Mouse (Mus musculus): Measurements from ENCODE around the gene Ttc33.
"Not testable (repeated sequence)": the region's sequence is repeated elsewhere in the genome, so short reads cannot be mapped to it uniquely, and the experiment has no call there.

The Ttc33 gene

DNA sequence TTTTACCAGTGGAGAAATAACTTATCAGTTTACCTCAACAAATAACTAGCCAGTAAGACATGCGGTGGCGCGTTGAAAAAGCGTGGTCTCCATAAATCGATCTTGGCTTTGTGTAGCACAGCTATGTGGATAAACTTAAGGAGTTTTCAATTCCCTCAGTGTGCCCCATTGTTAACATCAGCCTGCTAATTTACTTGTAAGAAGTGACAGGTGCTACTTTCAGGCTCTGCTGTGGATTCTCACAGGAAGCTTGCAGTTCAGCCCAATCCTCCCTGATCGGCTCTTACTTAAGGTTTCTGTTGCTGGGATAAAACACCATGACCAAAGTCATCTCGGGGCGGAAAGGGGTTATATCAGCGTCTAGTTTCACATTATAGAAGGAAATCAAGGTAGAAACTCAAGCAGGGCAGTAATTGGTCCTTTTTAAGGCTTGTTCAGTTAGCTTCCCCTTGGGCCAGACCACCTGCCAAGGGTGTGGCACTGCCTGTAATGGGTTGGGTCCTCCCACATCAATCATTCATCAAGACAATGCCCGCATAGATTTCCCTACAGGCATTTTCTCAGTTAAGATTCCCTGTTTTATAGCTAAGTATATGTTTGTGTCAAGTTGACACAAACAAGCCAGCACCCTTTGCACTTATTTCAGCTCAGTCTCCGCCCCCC, 526 bp upstream of the Ttc33 start:
- peak; percentile 11 for DNase-seq (ENCODE audit: extremely low read depth, insufficient read length, low spot score)

DNA sequence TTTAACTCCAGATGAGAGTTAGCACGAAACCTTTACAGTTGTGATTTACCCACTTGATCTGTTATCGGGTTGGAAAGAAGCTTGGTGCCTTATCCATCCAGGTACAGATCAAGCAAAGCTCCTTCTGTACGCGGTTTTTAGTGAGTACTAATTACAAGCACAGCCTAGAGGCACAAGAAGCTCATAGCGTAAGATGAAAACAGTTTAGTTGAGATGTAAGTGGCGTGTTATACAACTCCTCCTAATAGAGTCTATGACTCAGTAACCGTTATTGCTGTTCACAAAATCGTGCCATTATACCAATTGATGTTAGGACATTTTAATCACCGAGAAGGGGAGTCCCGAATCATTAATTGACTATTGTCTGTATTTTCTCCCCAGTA, 959 bp downstream of the Ttc33 start:
- no peak for DNase-seq (ENCODE audit: extremely low read depth, insufficient read length, low spot score)

DNA sequence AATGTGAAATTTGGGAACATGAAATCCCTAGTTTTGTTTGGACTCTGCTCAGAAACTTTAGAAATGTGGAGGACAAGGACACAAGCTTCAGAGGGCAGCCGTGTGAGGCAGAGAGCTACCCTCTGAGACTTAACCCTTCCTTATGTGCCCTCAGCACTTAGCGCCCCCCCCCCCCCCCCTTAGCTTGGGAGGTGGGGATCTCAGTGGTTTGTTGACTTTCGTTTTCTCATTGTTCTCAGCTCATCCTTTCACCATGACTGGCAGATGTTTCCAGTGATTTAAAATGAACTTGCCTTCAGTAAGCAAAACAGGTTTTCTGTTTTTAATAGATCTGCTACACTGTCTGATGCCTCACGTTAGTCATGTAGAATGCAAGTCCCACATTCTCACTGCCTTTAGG, 1.8 kb downstream of the Ttc33 start:
- DNase-seq (ENCODE audit: extremely low read depth, insufficient read length, low spot score), result no peak

DNA sequence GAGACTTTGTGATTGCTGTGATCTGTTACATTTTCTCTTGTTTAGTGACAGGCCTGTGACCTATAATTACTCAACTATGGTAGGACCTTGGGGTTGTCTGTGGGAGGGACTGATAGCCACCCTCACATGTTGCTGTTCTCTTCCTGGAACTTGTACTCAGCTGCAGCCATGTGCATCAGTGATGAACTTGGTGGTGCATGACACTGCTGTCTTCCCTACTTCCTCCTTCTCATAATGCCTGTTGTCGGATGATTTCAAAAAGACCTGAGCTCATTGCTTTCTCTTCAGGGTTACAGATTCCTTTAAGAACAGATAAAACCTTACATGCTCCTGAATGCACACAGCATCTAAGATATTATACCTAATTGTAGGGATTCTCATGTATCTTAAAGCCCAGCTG, 2.7 kb downstream of the Ttc33 start:
- no peak for DNase-seq (ENCODE audit: extremely low read depth, insufficient read length, low spot score)

DNA sequence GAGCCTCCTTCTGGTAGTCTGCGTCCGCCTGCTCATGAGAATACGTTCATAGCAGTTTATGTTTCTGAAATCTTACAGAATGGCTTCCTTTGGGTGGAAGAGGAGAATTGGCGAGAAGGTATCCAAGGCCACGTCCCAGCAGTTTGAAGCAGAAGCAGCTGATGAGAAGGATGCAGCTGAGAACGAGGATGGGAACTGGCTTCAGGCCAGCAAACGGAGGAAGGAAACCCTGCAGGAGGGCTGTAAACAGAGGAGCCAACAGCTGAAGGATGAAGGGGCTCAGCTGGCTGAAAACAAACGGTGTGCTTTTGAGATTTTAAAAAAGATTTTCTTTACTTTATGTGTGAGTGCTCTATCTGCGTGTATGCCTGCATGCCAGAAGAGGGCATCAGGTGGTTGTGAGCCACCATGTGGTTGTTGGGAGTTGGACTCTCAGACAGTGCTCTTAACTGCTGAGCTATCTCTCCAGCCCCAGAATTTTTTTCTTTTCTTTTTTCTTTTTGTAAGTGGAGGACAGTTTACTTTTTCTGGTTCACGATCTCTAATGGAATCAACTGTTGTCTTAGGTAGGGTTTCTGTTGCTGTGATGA, 4.3 kb downstream of the Ttc33 start:
- DNase-seq (ENCODE audit: extremely low read depth, insufficient read length, low spot score), result no peak

DNA sequence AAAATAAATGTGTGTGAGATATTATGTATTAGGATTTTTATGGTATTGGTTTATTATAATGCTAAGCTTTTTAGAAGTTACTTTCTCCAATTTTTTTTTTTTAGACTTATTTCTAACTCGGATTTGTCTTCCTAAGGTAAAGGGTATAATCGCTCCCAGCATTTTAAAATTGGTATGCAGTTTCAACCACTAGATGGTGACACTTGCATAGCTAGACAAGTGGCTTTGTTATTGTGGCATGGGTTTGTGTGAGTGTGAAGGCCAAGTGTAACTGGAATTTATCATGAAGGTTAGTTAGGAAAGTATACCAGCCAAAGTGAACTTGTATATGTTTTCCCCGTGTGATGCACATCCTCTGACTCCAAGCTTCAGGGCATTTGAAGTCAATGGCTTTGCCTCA, 8.5 kb downstream of the Ttc33 start:
- no peak for DNase-seq (ENCODE audit: extremely low read depth, insufficient read length, low spot score)

DNA sequence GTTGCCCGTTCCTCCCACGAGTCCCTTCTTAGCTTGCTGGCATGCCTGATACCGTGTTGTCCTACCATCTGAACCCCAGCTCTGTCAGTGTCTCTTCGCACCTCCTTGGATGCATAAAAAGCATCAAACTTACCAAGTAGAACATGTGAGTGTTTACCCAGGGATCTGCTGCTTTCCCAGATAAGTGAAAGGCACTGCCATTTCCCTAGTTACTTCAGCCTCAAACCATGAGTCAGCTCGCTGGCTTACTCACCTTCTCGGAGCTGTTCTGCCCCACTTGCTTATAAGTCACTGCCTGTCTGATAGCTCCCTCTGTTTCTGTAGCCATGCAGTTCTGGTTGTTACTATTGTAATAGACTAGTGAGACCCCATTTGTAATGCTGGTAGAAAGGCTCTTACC, 9.1 kb downstream of the Ttc33 start:
- DNase-seq (ENCODE audit: extremely low read depth, insufficient read length, low spot score), result no peak

DNA sequence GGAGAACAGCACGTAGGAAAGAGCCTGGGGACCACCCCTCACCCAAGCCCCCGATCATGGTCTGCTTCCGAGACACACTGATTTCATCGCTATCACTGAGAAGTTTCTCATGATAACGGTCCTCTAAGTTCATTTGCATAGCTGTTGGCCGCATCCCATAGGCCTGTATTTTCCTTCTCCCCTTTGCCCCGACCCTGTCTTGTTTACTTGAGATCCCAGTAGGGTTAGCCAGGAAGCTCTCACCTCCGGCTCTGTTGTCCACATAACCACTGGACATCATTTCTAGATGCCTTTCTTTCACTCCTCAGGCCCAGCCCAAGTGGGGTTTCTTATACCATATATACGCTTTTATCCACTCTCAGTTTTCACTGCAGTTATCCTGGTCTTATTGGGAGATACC, 9.6 kb downstream of the Ttc33 start:
- no peak for DNase-seq (ENCODE audit: extremely low read depth, insufficient read length, low spot score)

DNA sequence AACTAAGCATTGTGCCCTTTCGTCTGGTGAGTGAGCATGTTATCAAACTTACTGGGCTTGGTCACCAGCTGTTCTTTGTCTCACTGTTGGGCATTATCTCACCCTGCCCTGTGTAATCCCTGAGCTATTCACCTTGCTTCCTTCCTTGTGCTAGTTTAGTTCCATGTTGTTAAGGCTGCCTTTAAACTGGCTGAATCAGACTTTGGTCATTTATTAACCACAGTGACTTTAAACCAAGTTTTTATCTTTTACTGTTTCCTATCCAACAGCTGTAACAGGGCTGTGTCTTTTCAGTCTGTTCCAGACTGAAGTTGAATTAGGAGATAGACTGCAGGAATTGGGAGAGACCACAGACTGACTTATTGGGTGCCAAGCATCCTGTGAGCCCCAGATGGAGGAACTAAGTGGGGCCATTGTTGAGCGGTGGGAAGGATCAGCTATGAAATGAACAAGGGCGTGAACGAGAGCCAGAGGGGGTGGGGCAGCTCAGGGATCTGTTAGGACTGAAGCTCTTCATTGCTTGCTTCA, 10.7 kb downstream of the Ttc33 start:
- DNase-seq (ENCODE audit: extremely low read depth, insufficient read length, low spot score), result no peak

DNA sequence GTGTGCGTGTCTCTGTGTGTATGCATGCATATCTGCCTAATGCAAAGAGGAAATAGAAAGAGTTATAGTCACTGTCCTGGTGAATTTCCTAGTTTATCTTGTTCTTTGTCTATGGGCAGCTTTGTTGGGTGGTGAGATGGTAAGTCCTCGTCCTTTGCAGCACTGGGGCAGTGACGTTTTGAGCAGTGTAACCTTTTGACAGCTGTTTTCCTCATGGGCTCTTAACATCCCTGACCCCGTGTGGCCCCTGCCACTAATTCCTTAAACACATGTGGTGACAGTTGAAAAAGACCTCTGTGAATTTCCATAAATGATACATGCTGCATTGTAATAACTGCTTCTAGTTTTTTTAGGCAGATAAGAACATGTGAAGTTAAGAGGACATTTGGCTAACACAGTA, 11.4 kb downstream of the Ttc33 start:
- no peak for DNase-seq (ENCODE audit: extremely low read depth, insufficient read length, low spot score)

DNA sequence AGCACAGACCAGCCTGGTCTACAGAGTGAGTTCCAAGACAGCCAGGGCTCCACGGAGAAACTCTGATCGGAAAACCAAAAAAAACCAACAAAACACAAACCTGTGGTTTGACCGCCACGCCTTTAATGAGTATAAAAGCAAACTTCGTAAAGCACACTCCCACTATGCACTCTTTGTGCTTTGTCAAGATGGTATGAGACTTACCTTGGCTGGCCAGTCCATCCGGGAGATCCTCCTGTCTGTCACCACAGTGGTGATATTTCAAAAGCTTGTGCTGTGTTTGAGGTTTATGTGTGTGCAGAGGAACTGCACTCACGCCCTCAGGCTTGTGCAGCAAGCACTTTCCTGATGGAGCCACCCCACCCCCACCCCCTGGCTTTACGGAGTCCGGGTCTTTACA, 19.9 kb downstream of the Ttc33 start:
- no peak for DNase-seq (ENCODE audit: extremely low read depth, insufficient read length, low spot score)

DNA sequence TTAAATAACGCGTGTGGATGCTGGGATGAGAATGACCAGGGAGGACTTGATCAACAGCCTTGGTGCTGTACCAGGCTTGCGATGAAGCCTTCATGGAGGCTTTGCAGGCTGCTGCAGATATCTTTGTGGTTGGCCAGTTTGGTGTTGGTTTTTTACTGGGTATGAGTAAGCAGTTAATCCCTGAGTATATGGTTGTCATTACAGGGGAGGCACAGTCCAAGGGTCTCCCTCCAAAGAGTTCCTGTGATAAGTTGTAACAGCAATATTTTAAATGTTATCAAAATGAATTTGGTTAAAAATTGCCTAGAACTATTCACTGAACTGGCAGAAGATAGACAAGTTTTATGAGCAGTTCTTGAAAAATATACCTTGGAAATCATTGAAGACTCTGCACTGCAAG, 23.8 kb downstream of the Ttc33 start:
- no peak for DNase-seq (ENCODE audit: extremely low read depth, insufficient read length, low spot score)

DNA sequence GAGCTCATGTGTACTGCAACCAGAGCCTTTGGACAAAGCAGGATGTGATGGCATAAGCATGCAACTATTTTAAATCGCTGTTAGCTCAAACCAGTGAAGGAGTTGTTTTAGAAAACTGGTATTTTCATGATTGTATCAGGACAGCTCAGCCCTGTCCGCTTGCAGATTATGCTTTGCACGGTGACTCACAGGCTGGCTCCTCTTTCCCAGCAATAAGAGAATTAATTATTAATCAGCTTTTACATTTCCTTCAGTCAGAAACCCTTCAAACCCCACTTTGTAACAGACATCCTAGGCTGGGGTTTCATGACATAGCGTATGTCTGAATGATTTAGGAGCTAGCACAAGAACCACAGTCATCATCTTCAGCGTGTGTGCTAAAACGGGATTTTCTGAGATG, 35.2 kb downstream of the Ttc33 start:
- DNase-seq (ENCODE audit: extremely low read depth, insufficient read length, low spot score), result no peak

DNA sequence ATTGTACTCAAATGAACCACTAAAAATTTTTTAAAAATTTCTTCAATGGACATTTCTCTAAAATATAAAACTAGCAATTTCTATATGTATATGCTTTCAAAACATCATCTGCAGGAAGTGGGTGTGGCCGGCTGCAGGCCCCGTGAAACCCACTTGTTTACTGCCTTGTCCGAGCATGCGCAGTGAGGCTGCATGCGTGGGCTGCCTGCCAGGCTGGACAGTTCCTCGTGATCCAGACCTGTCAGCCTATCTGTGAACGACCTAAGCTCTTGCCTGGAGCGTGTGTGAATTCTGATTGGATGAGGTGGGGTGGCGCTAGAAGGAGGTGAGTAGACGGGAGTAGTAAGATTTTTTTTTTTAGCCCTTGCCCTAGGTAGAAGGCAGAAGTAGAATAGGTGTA, 45.4 kb downstream of the Ttc33 start:
- DNase-seq (ENCODE audit: extremely low read depth, insufficient read length, low spot score), result not testable (repeated sequence)

DNA sequence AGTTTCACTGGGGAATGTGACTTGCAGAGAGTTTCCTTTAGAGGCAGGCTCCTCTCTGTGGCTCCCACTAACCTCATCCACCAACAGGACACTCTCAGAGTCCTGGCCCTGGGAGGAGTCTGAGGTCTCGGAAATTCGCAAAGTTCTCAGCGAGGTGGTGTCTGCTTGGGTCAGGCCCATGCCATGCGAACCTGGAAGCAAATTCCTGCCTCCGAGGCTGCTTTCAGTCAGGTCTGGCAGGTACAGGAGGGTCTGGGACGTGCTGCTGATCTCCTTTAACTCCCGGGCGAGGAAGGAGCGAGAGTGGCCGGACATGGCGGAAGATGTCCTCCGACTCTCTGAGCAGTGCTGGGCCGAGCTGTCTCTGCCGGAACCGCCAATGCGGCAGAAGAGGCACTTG, 49.3 kb downstream of the Ttc33 start:
- no peak for DNase-seq (ENCODE audit: extremely low read depth, insufficient read length, low spot score)

DNA sequence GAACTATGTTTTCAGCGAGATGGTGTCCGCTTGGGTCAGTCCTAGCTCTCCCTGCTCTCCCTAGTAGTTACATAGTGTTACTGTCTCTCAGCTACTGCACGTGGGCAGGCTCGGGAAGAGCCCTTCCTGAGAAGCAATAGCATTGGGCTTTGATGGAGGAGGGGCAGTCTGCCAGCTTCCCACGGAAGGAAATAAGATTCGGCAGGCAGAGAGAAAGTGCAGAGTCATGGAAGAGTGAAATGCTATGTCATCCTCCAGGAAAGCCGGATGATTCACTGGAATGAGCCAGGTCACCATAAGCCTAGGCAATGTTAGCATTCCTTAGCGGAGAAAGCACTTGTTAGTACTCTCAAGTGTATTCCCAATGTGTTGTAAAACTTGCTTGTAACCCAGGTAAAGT, 50.2 kb downstream of the Ttc33 start:
- peak; percentile 34 for DNase-seq (ENCODE audit: extremely low read depth, insufficient read length, low spot score)

DNA sequence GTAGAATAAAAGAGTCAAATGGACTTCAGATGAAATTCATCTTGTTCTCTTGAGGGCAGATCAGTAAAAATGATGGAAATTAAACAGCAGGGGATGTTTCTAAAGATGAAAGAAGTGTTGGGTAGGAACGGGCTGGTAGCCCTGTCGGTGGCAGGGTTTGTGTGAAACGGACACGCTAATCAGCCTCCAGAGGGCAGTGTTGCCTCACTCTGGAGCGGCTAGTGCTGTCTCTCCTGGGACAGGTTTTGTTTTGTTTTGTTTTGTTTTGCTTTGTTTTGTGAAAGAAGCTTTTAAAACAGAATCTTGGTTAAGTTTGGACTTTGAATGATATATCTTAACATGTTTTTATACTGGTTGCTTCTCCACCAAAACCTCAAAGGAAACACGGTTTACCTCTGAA, 51.2 kb downstream of the Ttc33 start:
- DNase-seq (ENCODE audit: extremely low read depth, insufficient read length, low spot score), result no peak

DNA sequence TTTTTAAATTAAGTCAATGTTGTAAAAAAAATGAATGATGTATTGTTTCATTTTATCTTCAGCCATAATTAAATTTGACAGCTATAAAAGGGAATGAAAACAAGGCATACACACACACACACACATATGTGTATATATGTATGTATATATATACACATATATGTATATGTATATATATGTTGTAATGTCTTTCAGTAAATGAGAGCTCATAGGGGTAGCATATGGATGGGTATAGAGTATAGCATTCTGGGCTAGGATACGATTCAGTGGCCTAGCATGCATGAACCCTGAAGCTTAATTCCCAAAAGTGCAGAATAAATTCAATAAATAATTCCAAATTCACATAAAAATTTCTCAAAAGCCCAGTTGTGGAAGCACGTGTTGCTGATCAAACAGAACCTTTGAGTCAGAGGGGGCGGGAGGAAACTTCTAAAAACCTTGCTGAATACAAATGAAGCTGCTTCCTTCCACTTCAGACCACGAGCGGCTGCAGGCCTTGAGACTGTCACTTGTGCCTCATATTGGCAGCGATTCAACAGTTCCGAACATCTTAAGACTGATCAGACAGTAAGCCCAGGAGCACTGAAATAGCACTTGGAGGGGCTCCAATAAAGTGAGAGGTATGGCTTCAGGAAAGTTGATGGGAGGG, 51.8 kb downstream of the Ttc33 start:
- DNase-seq (ENCODE audit: extremely low read depth, insufficient read length, low spot score), result no peak

DNA sequence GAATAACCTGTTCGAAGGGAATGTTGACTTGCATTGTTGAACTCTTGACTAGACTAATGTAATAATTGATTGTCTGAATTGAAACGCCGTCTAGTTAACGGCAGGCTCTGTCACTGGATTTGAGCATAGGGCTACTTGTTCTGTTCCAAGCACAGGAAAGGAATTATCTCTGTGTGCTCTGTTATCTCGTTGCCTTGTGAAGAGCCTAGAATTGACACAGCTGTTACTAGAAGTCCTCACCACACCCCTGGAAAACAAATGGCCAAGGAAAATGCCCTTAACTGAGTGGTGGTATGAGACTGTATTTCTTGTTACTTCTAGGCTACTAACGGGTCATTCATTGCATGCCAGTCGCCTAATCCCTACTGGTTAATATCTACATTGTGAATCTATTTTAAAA, 52.7 kb downstream of the Ttc33 start:
- no peak for DNase-seq (ENCODE audit: extremely low read depth, insufficient read length, low spot score)

DNA sequence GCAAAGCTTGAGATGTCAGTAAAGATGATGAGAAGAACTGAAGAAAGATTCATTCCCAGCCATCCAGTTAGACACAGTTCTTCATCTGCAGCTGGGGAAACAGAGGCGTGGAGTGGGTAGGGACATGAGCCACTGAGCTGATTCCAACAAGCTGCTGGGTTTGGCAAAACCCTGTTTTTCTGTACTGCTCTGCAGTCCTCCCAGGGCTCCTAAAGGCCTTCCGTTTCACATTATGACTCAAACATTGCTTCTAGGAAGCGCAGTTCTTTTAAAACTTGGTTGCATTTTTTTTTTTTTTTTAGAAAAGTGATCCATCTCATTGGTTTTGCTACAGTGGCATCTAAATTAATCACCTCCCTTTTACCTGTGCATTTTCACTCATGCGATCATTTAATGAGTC, 53.2 kb downstream of the Ttc33 start:
- DNase-seq (ENCODE audit: extremely low read depth, insufficient read length, low spot score), result no peak

DNA sequence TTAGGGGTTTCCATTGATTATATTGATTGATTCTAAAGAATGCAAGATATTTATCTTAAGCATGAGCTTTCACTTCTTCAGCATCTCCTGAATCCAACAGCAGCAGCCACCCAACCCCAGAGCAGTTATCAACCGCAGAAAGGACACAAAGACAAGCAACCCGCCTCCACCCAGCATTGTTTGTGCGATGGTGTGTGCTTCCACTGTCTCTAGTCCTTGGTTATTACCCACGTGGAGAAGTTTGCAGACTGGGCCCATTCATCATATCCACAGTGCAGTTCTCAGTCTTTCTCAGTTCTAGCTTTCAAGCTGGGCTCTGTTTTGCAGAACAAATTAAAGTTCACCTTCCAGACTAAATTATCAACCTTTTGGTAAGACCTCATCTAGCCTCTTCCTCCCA, 54.0 kb downstream of the Ttc33 start:
- no peak for DNase-seq (ENCODE audit: extremely low read depth, insufficient read length, low spot score)

DNA sequence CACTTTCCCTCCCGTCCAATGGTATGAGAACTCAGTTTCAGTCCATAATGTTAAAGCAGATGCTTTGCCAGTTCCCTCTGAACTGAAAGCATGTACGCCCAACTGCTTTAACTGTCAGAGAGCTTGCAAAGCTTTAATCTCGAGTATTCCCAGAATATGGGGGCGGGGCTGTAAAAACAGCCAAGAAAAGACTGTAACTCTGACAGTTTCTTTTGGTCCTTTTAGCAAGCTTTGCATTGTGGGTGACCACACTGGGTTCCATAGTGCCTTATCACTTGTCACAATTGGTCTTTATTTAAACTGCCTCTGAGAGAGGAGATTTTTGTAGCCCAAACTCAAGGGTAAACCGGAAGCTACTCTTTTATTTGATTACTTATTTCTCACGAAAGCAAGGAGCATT, 54.6 kb downstream of the Ttc33 start:
- DNase-seq (ENCODE audit: extremely low read depth, insufficient read length, low spot score), result no peak

Data from 3134 (cell line).